Mouse (Mus musculus): ENCODE data around the gene Pnpla8. TPM values are rescaled to one million over a fixed set of nuclear protein-coding genes. Genes with fewer than 3 reads are reported as not detected.

Gene Pnpla8
- polyA plus RNA-seq, 1 experiment from 2014 or later, result 133 TPM

- Histone ChIP-seq H3K9ac (ENCODE audit: low read length) (no peak overlapping the region), H3K4me3 (ENCODE audit: low read depth, low read length) (no peak overlapping the region), H3K27me3 (replicated peaks; ENCODE audit: control insufficient read depth, insufficient read depth, low read length) (no peaks in the 10 kb centered on the region), H3K4me1 (ENCODE audit: control insufficient read depth, insufficient read depth, low read length) (no peaks in the 10 kb centered on the region), H3K9me3 (replicated peaks; ENCODE audit: control insufficient read depth, low read length) (no peaks in the 10 kb centered on the region), H3K4me2 (ENCODE audit: low read length) (no peak overlapping the region), H3K36me3 (ENCODE audit: control insufficient read depth, insufficient read depth, low read length) (no peaks in the 10 kb centered on the region), H3K27ac (ENCODE audit: low read depth, low read length) (no peak overlapping the region)
- 54% methylated on average over 1 of the region's 1 CpGs for WGBS
- no peak for DNase-seq (ENCODE audit: low spot score)
- no peak for ATAC-seq
These were observed 136.7 kb downstream of the Pnpla8 start for GRCm38 (mm10) chr12:44357881-44358280.

- peak; percentile 67 for ATAC-seq
- WGBS, result 38% methylated on average over 3 of the region's 3 CpGs
- no peak overlapping the region for H3K27ac ChIP-seq (ENCODE audit: low read depth, low read length)
These were observed 150.0 kb downstream of the Pnpla8 start for GRCm38 (mm10) chr12:44371076-44371710.

More at GRCm38 (mm10) chr12:44371076-44371710, 150.0 kb downstream of the Pnpla8 start:
- Histone ChIP-seq H3K36me3 (ENCODE audit: control insufficient read depth, insufficient read depth, low read length) (no peaks in the 10 kb centered on the region), H3K4me2 (ENCODE audit: low read length) (no peak overlapping the region), H3K9ac (ENCODE audit: low read length) (no peak overlapping the region), H3K27me3 (replicated peaks; ENCODE audit: control insufficient read depth, insufficient read depth, low read length) (no peaks in the 10 kb centered on the region), H3K4me3 (ENCODE audit: low read depth, low read length) (no peak overlapping the region), H3K9me3 (replicated peaks; ENCODE audit: control insufficient read depth, low read length) (no peaks in the 10 kb centered on the region), H3K4me1 (ENCODE audit: control insufficient read depth, insufficient read depth, low read length) (peaks cover 17% of the 10 kb centered on the region)
- peak; percentile 71 for DNase-seq (ENCODE audit: low spot score)

Small RNA genes within 50 kb of the gene (microRNA-seq; reads per million reads assigned to microRNA genes)
- 0.40 reads per million for gene Mir5627

Other genes starting within 250 kb of the Pnpla8 start
- gene Dnajb9, start 11.0 kb upstream of the Pnpla8 start, polyA plus RNA-seq (2014; fragmentation: Nextera tagmentation; extraction: Ambion mirVana), result 36.3 and 39.2 TPM in 2 replicates
- 87.6 and 113 TPM in 2 replicates for gene Nrcam, start 107.5 kb downstream of the Pnpla8 start, polyA plus RNA-seq (2014; fragmentation: Nextera tagmentation; extraction: Ambion mirVana)

Measured in forebrain, embryonic 14.5 days (tissue).